Mouse (Mus musculus) testis, adult 2 months (tissue): ENCODE data around the gene Dusp5.

Experiments
- CTCF ChIP-seq: fragments of 200-500 bp; IDR thresholded peaks from 2 replicates; pipeline ENCODE4 v1.5.1; 2012; ENCODE audit warnings: low read depth, mild to moderate bottlenecking, inconsistent platforms, low read length, moderate library complexity; ENCODE audit not compliant: control insufficient read depth, insufficient read depth, insufficient replicate concordance
- POLR2A ChIP-seq: fragments of 200-500 bp; IDR thresholded peaks from 2 replicates; pipeline ENCODE4 v1.6.1; 2012; ENCODE audit warnings: low read depth, mild to moderate bottlenecking, inconsistent platforms, low read length, moderate library complexity; ENCODE audit not compliant: control insufficient read depth

GRCm38 (mm10) chr19:53554402-53554801 is 25.5 kb downstream of the Dusp5 start:
- TF ChIP-seq CTCF (no peak), POLR2A (no peak)
